Mouse (Mus musculus) heart, embryonic 12.5 days (tissue): ENCODE measurements around the gene Spryd3. TPM values are rescaled to one million over a fixed set of nuclear protein-coding genes. Genes with fewer than 3 reads are reported as not detected.
A peak's percentile ranks its signal among the peaks of the same experiment; 100 is the strongest.

Experiments used
- ATAC-seq: fragments of 200-750 bp; cut with Nextera tagmentation; 2 replicates; pipeline ENCODE4 v1.8.0; 2017; ENCODE audit warnings: moderate TSS enrichment, moderate library complexity; ENCODE audit not compliant: insufficient number of reproducible peaks, low FRiP score
- H3K27ac ChIP-seq: fragments of 300-500 bp; sonication (generic); 2 replicates; pipeline ENCODE4 v1.5.1; 2016; ENCODE audit warnings: mild to moderate bottlenecking, moderate library complexity; ENCODE audit not compliant: poor library complexity, severe bottlenecking
- H3K27me3 ChIP-seq: fragments of 300-500 bp; sonication (generic); replicated peaks from 2 replicates; pipeline ENCODE4 v1.6.1; 2016; ENCODE audit warnings: mild to moderate bottlenecking, moderate library complexity
- H3K36me3 ChIP-seq: fragments of 300-500 bp; sonication (generic); 2 replicates; pipeline ENCODE4 v1.6.1; 2016; ENCODE audit warnings: mild to moderate bottlenecking, moderate library complexity
- H3K4me1 ChIP-seq: fragments of 300-500 bp; sonication (generic); replicated peaks from 2 replicates; pipeline ENCODE4 v1.6.1; 2016; ENCODE audit warnings: mild to moderate bottlenecking
- H3K4me2 ChIP-seq: fragments of 300-500 bp; sonication (generic); 2 replicates; pipeline ENCODE4 v1.6.1; 2016; ENCODE audit warnings: mild to moderate bottlenecking, moderate library complexity
- H3K4me3 ChIP-seq: fragments of 300-500 bp; sonication (generic); 2 replicates; pipeline ENCODE4 v1.5.1; 2016; ENCODE audit warnings: mild to moderate bottlenecking
- H3K9ac ChIP-seq: fragments of 300-500 bp; sonication (generic); 2 replicates; pipeline ENCODE4 v1.6.1; 2016; ENCODE audit warnings: mild to moderate bottlenecking, moderate library complexity
- H3K9me3 ChIP-seq: fragments of 300-500 bp; sonication (generic); replicated peaks from 2 replicates; pipeline ENCODE4 v1.6.1; 2016; ENCODE audit warnings: mild to moderate bottlenecking, moderate library complexity
- WGBS: fragments of 180-500 bp; shearing (Covaris S2); methylation state at CpG from one replicate; pipeline ENCODE4 v1.1.7; 2016; 5-methylcytosine and 5-hydroxymethylcytosine counted together
- polyA plus RNA-seq: library from polyadenylated mRNA; unstranded; fragments of >200 nt; fragmentation: Nextera tagmentation; extraction: Ambion mirVana; gene quantifications from 2 replicates; pipeline ENCODE4 v1.2.1, GENCODE M21; 2016

Gene Spryd3
- polyA plus RNA-seq, result 19.8 and 20.9 TPM in 2 replicates

DNA sequence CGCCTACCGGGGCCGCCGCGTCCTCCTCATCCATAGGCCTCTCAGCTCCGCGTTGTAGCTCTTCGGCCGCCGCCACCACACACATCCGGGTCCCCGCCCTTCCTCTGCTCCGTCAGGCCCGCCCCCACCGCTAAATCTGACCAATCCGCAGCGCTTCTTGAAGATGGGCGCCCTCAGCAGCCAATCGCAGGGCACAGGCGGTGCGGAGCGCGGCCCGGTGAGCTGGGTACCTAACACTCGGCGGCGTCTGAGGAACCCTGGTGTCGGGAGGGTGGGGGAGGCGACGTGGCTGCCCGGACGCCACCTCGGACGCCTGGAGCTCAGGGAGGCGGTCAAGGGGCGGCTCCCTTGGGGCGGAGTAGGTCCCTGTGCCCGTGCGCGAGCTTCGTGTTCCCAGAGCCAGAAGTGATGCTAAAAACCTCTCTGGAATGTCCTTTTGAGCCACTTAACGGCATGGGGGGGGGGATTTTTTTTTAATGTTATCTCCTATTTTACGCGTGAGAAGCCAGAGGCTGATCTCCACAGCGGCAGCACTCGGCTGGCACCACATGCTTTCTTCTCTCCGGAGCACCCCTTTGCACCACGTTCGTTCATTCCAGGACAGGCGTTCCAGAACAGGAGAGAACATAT is at the start of gene Spryd3:
Spryd3 (minus strand) TSS at position 106 of the 630 bp plus-strand sequence.
- Histone ChIP-seq H3K4me3 (peak within 1 kb of the TSS; percentile 96), H3K36me3 (peaks cover 25% of the 10 kb centered on the region), H3K9ac (peak within 1 kb of the TSS; percentile 92), H3K27ac (peak within 1 kb of the TSS; percentile 73), H3K9me3 (no peaks in the 10 kb centered on the region), H3K4me1 (peaks cover 15% of the 10 kb centered on the region), H3K27me3 (0 out of 2 replicates have a peak, but pooled peaks cover 2% of the 10 kb centered on the region), H3K4me2 (peak within 1 kb of the TSS; percentile 83)
- ATAC-seq, result peak; percentile 100
- 1% methylated on average over 50 of the region's 50 CpGs for WGBS

DNA sequence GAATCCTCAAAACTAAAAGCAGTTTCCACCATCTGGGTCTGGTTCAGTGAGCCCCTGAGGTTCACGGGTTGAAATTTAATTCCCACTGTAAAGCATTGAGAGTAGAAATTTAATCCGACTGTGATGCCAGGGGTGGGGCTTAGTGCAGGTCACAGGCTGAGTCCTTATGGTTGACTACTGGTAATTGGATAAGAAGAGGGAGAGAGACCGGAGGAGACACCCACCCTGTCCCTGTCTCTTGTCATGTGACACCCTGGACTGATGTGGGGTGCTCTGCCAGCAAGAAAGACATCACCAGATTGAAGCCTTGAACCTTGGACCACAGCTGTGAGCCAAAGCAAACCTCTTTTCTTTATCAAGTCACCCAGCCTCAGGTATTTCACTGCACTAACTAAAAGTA is 47.0 kb upstream of the Spryd3 start:
- peaks cover 50% of the 10 kb centered on the region for H3K36me3 ChIP-seq
- no peaks in the 10 kb centered on the region for H3K9me3 ChIP-seq
- no peaks in the 10 kb centered on the region for H3K27me3 ChIP-seq
- H3K4me3 ChIP-seq, result no peak overlapping the region
- ATAC-seq, result no peak
- no peak overlapping the region for H3K4me2 ChIP-seq
- H3K27ac ChIP-seq, result no peak overlapping the region
- no peak overlapping the region for H3K9ac ChIP-seq
- WGBS, result 62% methylated on average over 3 of the region's 3 CpGs
- H3K4me1 ChIP-seq, result peaks cover 6% of the 10 kb centered on the region; the same call in 1 of the 2 replicates

DNA sequence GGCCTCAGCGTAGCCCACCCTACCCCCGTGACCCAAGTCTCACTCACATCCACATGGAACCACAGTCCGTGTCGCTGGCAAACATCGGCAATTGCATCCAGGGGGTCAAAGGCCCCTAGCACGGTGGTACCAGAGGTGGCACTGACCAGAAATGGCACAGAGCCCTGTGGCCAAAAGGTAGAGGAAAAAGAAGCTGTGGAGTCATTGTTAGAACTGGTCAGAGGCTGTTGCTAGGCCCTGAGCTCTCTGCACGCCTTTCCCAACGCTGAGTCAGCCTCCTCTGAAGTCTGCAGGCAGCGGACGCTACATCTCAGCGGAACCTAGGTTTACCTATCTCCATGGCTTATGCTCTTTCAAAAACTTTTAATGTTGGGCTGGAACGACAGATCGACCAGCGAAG is 43.9 kb upstream of the Spryd3 start:
- Histone ChIP-seq H3K27ac (no peak overlapping the region), H3K4me1 (no peaks in the 10 kb centered on the region), H3K27me3 (no peaks in the 10 kb centered on the region), H3K4me3 (no peak overlapping the region), H3K4me2 (no peak overlapping the region), H3K9me3 (no peaks in the 10 kb centered on the region), H3K9ac (no peak overlapping the region), H3K36me3 (peaks cover 40% of the 10 kb centered on the region)
- ATAC-seq, result no peak
- 88% methylated on average over 14 of the region's 14 CpGs for WGBS

DNA sequence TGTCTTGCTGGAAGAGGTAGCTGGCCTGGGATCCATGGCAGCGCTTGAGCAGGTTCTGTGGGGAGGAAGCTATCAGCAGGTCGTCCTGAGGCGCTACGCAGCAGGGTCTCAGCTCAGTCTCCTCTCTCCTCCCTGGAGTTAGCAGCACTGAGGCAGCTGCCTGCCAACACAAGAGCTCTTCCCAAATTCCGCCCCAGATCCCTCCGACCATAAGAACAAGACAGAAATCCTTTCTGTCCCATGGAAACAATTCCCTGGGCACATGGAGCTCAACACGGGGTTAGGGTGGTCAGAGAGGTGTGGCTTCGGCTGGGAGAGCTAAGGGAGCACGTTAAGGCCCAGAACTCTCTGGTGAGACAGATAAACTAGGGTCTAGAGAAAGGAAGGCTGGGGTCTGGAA is 43.1 kb upstream of the Spryd3 start:
- H3K36me3 ChIP-seq, result peaks cover 38% of the 10 kb centered on the region
- H3K4me1 ChIP-seq, result no peaks in the 10 kb centered on the region
- no peak overlapping the region for H3K4me3 ChIP-seq
- 74% methylated on average over 9 of the region's 9 CpGs for WGBS
- ATAC-seq, result no peak
- no peak overlapping the region for H3K27ac ChIP-seq
- H3K4me2 ChIP-seq, result no peak overlapping the region
- H3K27me3 ChIP-seq, result no peaks in the 10 kb centered on the region
- H3K9ac ChIP-seq, result no peak overlapping the region
- no peaks in the 10 kb centered on the region for H3K9me3 ChIP-seq

DNA sequence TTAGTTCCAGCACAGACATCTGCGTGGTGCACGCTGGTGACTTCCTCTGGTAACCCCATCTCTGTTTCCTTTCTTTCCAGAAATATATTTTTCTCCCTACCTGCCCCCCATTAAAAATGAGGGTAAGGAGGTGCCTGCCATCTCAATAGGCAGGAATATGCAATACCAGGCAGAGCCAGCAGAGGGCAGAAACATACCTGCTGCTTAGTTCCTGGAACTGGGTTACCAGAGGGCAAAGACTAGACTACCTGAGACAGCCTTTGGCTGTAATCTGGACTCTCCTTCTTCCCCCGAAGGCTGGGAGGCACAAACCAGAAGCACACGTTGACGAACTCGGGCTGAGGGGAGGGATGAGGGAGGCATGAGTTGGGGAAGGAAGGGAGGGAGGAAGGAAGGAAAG is 42.2 kb upstream of the Spryd3 start:
- H3K4me1 ChIP-seq, result no peaks in the 10 kb centered on the region
- no peak overlapping the region for H3K4me3 ChIP-seq
- H3K4me2 ChIP-seq, result no peak overlapping the region
- no peak overlapping the region for H3K27ac ChIP-seq
- ATAC-seq, result no peak
- WGBS, result 13% methylated on average over 6 of the region's 6 CpGs
- no peak overlapping the region for H3K9ac ChIP-seq
- peaks cover 32% of the 10 kb centered on the region for H3K36me3 ChIP-seq
- H3K9me3 ChIP-seq, result no peaks in the 10 kb centered on the region
- no peaks in the 10 kb centered on the region for H3K27me3 ChIP-seq

DNA sequence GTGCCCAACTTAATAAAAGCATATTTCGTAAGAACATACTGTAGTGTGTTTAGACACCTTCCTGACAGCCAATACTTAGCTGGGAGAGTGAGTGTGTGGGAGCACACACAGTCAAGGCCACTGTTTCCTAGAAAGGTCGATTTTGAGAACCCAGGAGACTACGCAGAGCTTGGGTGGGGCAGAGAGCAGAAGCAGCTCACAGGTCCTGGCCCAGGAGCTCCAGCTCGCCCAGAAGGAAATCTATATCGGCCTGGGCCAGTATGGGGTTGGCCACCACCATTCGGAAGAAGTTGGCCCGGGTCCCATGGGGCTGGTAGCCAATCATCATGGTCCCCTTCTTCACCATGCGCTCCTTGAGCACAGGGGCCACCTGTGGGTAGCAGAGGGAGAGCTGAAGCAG is 41.4 kb upstream of the Spryd3 start:
- Histone ChIP-seq H3K4me3 (no peak overlapping the region), H3K9ac (no peak overlapping the region), H3K9me3 (no peaks in the 10 kb centered on the region), H3K27ac (no peak overlapping the region), H3K36me3 (peaks cover 25% of the 10 kb centered on the region), H3K27me3 (no peaks in the 10 kb centered on the region), H3K4me1 (no peaks in the 10 kb centered on the region), H3K4me2 (no peak overlapping the region)
- no peak for ATAC-seq
- 73% methylated on average over 8 of the region's 8 CpGs for WGBS

DNA sequence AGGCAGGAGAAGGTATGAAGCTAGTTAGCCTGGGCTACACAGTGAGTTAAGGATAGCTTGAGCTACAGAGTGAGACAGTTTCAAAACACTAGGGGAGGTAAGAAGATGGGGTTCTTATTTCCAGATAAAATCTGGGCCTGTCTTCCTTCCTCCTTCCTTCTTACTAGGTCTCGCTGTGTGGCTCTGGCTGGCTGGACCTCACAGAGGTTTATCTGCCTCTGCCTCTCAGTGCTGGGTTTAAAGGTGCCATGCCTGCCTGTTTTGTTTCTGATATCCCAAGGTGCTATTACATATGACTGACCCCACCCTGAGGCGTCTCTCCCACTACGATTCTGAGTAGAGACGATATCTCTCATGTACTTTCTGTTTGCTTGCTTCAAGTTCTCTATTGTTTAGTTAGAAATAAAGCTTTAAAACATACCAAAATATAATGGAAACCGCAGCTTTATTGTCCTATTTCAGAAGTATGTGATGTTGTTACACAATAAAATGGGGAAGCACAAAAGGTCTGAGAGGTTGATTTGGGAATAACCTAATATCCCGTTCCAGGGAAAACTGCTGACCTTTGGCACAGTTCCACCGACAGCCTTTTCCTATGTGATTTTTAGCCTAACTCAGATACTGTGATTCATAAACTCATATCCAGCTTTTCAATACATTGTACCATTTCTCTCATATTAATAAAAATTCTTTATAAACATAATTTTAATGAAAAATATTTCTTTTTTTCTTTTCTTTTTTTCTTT is 40.7 kb upstream of the Spryd3 start:
- ATAC-seq, result no peak
- no peaks in the 10 kb centered on the region for H3K4me1 ChIP-seq
- H3K36me3 ChIP-seq, result peaks cover 25% of the 10 kb centered on the region
- no peak overlapping the region for H3K4me2 ChIP-seq
- H3K4me3 ChIP-seq, result no peak overlapping the region
- H3K9me3 ChIP-seq, result no peaks in the 10 kb centered on the region
- no peak overlapping the region for H3K27ac ChIP-seq
- 81% methylated on average over 7 of the region's 7 CpGs for WGBS
- H3K27me3 ChIP-seq, result no peaks in the 10 kb centered on the region
- no peak overlapping the region for H3K9ac ChIP-seq

DNA sequence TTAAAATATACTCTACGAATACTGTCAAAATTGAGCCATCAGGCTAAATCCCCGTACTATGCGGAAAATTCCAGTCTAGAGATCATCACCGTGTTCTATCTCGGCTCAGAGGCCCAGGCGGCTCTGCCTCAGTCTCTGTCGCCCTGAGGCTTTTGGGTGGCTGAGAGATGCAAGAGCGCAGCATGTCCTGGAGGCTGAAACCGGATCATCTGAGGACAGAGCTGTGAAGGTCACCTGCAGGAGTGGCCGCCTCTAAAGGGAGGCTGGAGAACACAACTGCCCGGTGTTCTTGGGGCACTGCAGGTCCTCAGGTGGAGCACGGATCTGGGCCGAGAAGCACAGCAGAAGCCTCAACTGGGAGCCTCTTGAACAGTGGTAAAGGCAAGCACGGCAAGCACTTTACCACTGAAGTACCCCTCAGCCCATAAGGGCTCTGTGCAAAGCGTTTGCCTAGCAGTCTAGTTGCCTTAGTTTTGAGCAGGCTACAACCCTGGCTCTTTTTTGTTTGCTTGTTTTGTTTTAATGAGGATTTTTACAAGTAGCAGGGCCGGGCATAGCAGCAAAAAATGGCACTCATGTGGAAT is 39.8 kb upstream of the Spryd3 start:
- H3K27me3 ChIP-seq, result no peaks in the 10 kb centered on the region
- no peak overlapping the region for H3K4me2 ChIP-seq
- H3K9me3 ChIP-seq, result 0 out of 2 replicates have a peak, but pooled peaks cover 3% of the 10 kb centered on the region
- no peak overlapping the region for H3K9ac ChIP-seq
- WGBS, result 78% methylated on average over 16 of the region's 16 CpGs
- no peak for ATAC-seq
- no peaks in the 10 kb centered on the region for H3K4me1 ChIP-seq
- peaks cover 25% of the 10 kb centered on the region for H3K36me3 ChIP-seq
- no peak overlapping the region for H3K27ac ChIP-seq
- H3K4me3 ChIP-seq, result no peak overlapping the region

DNA sequence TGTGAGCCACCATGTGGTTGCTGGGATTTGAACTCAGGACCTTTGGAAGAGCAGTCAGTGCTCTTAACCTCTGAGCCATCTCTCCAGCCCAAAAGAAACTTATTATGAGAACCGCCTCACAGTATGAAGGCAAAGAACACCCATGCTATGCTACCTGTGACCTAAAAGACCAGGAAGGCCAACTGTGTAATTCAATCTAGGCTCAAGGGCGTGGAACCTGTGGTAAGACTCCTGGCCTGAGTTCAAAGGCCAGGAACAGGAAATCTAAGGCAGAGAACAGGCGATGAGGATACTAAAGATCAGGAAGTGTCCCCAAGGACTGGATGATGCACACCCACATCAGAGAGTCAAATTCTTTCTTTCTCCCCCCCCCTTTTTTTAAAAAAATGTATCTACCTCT is 37.5 kb upstream of the Spryd3 start:
- no peak for ATAC-seq
- Histone ChIP-seq H3K27me3 (no peaks in the 10 kb centered on the region), H3K9me3 (0 out of 2 replicates have a peak, but pooled peaks cover 3% of the 10 kb centered on the region), H3K4me2 (no peak overlapping the region), H3K9ac (no peak overlapping the region), H3K27ac (no peak overlapping the region), H3K4me3 (no peak overlapping the region), H3K36me3 (peaks cover 14% of the 10 kb centered on the region), H3K4me1 (no peaks in the 10 kb centered on the region)
- 80% methylated on average over 3 of the region's 3 CpGs for WGBS

DNA sequence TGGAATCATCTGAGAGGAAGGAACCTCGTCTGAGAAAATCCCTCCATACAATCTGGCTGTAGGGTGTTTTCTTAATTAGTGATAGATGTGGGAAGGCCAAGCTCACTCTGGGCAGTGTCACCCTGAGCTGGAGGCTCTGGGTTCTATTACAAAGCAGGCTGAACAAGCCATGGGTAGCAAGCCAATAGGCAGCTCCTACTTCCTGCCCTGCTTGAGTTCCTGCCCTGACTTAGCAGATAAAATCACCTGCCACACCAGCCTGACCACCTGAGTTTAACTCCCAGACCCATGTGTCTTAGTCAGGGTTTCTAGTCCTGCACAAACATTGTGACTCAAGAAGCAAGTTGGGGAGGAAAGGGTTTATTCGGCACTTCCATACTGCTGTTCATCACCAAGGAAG is 33.0 kb upstream of the Spryd3 start:
- WGBS, result 52% methylated on average over 2 of the region's 2 CpGs
- Histone ChIP-seq H3K27me3 (no peaks in the 10 kb centered on the region), H3K4me1 (peaks cover 14% of the 10 kb centered on the region), H3K27ac (no peak overlapping the region), H3K4me2 (no peak overlapping the region), H3K36me3 (no peaks in the 10 kb centered on the region), H3K4me3 (no peak overlapping the region), H3K9ac (no peak overlapping the region), H3K9me3 (0 out of 2 replicates have a peak, but pooled peaks cover 3% of the 10 kb centered on the region)
- ATAC-seq, result no peak

DNA sequence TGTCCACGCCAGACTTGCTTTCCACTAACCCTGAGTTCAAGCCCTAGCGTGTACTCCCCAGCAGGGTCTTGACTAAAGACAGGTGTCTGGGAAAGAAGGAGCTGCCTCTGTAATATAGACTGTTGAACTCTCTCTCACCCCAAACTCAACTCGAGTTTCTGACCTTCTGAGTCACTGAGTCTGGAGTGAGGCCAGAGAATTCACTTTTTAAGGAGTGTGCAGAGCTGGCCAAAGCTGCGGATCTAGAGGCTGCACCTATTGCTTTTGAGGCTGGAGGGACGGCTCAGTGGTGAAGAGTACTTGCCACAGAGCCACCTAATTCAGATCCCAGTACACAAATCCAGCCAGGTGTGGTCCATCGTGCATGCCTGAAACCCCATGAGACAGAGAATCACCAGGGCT is 31.6 kb upstream of the Spryd3 start:
- no peak overlapping the region for H3K9ac ChIP-seq
- H3K4me2 ChIP-seq, result no peak overlapping the region
- H3K4me3 ChIP-seq, result no peak overlapping the region
- 46% methylated on average over 6 of the region's 6 CpGs for WGBS
- peak overlapping the region; percentile 41; the same call in 1 of the 2 replicates for H3K27ac ChIP-seq
- H3K36me3 ChIP-seq, result no peaks in the 10 kb centered on the region
- ATAC-seq, result no peak
- 0 out of 2 replicates have a peak, but pooled peaks cover 3% of the 10 kb centered on the region for H3K27me3 ChIP-seq
- H3K4me1 ChIP-seq, result peaks cover 14% of the 10 kb centered on the region
- H3K9me3 ChIP-seq, result 0 out of 2 replicates have a peak, but pooled peaks cover 3% of the 10 kb centered on the region
